Mouse (Mus musculus) limb, embryonic 13.5 days (tissue): Measurements from ENCODE around the gene Stk35. TPM values are rescaled to one million over a fixed set of nuclear protein-coding genes. Genes with fewer than 3 reads are reported as not detected.
"Not testable (repeated sequence)": the region's sequence is repeated elsewhere in the genome, so short reads cannot be mapped to it uniquely, and the experiment has no call there.

Source experiments
- ATAC-seq: fragments of 200-750 bp; cut with Nextera tagmentation; 2 replicates; pipeline ENCODE4 v1.8.0; 2017; ENCODE audit warnings: low read depth, moderate number of reproducible peaks, moderate TSS enrichment; ENCODE audit not compliant: low FRiP score
- H3K27ac ChIP-seq: fragments of 300-500 bp; sonication (generic); 2 replicates; pipeline ENCODE4 v1.5.1; 2015; ENCODE audit warnings: inconsistent platforms, mild to moderate bottlenecking, moderate library complexity
- H3K27me3 ChIP-seq: fragments of 300-500 bp; sonication (generic); 2 replicates; pipeline ENCODE4 v1.6.1; 2015; ENCODE audit warnings: mild to moderate bottlenecking, inconsistent platforms
- H3K36me3 ChIP-seq: fragments of 300-500 bp; sonication (generic); 2 replicates; pipeline ENCODE4 v1.6.1; 2015; ENCODE audit warnings: inconsistent platforms, mild to moderate bottlenecking, moderate library complexity
- H3K4me1 ChIP-seq: fragments of 300-500 bp; sonication (generic); 2 replicates; pipeline ENCODE4 v1.6.1; 2015; ENCODE audit warnings: inconsistent platforms
- H3K4me2 ChIP-seq: fragments of 300-500 bp; sonication (generic); replicated peaks from 2 replicates; pipeline ENCODE4 v1.6.1; 2015; ENCODE audit warnings: inconsistent platforms, mild to moderate bottlenecking, moderate library complexity
- H3K4me3 ChIP-seq: fragments of 300-500 bp; sonication (generic); 2 replicates; pipeline ENCODE4 v1.5.1; 2015; ENCODE audit warnings: moderate library complexity, mild to moderate bottlenecking, inconsistent platforms
- H3K9ac ChIP-seq: fragments of 300-500 bp; sonication (generic); 2 replicates; pipeline ENCODE4 v1.6.1; 2015; ENCODE audit warnings: mild to moderate bottlenecking, inconsistent platforms
- H3K9me3 ChIP-seq: fragments of 300-500 bp; sonication (generic); 2 replicates; pipeline ENCODE4 v1.6.1; 2016; ENCODE audit warnings: inconsistent platforms
- WGBS: fragments of 180-500 bp; shearing (Covaris S2); methylation state at CpG from one replicate; pipeline ENCODE4 v1.1.7; 2015; 5-methylcytosine and 5-hydroxymethylcytosine counted together
- polyA plus RNA-seq: library from polyadenylated mRNA; unstranded; fragments of >200 nt; fragmentation: Nextera tagmentation; extraction: Ambion mirVana; gene quantifications from 2 replicates; pipeline ENCODE4 v1.2.1, GENCODE M21; 2015

Stk35 gene
- polyA plus RNA-seq, 1 experiment from 2014 or later, result 10.3 TPM

- no peak for ATAC-seq
- 85% methylated on average over 1 of the region's 1 CpGs for WGBS
- Histone ChIP-seq H3K36me3 (no peaks in the 10 kb centered on the region), H3K4me1 (peaks cover 14% of the 10 kb centered on the region), H3K27ac (no peak overlapping the region), H3K27me3 (no peaks in the 10 kb centered on the region), H3K4me3 (no peak overlapping the region), H3K9ac (no peak overlapping the region), H3K4me2 (no peak overlapping the region), H3K9me3 (no peaks in the 10 kb centered on the region)
Measured at GRCm38 (mm10) chr2:129838321-129838720, 38.0 kb downstream of the Stk35 start.

DNA sequence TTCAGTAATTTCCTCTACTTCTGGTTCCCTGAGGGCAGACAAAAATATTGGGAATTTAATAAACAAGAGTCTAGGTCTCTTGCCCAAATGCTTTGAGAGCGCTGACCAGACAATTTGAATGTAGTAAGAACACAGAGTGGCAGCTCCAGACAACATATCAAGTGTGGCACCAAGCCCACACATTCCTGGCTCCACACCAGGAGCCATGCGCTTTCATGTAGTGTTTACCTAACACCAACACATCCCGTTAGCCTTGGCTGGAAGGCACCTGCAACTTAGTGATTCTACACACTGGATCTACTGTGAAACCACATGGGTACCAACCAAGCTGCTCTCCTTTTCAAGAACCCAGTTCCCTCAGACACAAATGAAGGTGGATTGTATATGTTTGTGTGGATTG, 45.5 kb downstream of the Stk35 start:
- Histone ChIP-seq H3K4me3 (no peak overlapping the region), H3K9me3 (no peaks in the 10 kb centered on the region)
- WGBS, result 74% methylated on average over 3 of the region's 3 CpGs

DNA sequence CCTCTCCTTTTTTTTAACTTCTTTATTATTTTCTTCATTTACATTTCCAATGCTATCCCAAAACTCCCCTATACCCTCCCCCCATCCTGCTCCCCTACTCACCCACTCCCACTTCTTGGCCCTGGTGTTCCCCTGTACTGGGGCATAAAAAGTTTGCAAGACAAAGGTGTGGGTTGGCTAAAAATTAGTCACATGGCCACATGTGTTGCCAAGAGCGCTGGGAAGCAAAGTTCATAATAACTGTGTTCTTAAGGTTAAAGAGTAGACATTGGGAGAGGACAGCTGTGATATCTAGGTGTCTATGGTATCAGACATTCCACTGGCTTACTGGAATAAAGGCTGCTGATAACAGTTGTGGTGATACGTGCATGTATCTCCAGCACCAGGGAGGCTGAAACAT, 46.2 kb downstream of the Stk35 start:
- 84% methylated on average over 2 of the region's 2 CpGs for WGBS
- Histone ChIP-seq H3K4me3 (no peak overlapping the region), H3K9ac (no peak overlapping the region), H3K36me3 (no peaks in the 10 kb centered on the region), H3K27ac (no peak overlapping the region), H3K4me1 (no peaks in the 10 kb centered on the region), H3K4me2 (no peak overlapping the region), H3K27me3 (no peaks in the 10 kb centered on the region), H3K9me3 (no peaks in the 10 kb centered on the region)
- ATAC-seq, result no peak

More for the DNA sequence above, 45.5 kb downstream of the Stk35 start:
- H3K36me3 ChIP-seq, result no peaks in the 10 kb centered on the region
- H3K27me3 ChIP-seq, result no peaks in the 10 kb centered on the region
- no peak overlapping the region for H3K9ac ChIP-seq
- H3K4me2 ChIP-seq, result no peak overlapping the region
- no peaks in the 10 kb centered on the region for H3K4me1 ChIP-seq
- no peak for ATAC-seq
- no peak overlapping the region for H3K27ac ChIP-seq

DNA sequence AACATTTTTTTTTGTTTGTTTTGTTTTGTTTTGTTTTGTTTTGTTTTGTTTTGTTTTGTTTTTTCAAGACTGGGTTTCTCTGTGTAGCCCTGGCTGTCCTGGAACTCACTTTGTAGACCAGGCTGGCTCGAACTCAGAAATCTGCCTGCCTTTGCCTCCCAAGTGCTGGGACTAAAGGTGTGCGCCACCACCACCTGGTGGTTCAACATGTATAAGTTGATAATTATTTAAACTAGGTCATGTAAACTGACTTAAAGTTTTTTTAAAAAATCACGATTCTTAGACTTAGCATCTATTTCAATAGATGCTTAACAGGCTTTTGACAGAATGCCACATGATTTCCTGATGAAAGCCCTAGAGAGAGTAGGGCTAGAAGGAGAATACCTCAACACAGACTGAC, 48.8 kb downstream of the Stk35 start:
- not testable (repeated sequence) for ATAC-seq, H3K36me3 ChIP-seq, H3K27ac ChIP-seq, H3K9ac ChIP-seq, H3K9me3 ChIP-seq, H3K4me1 ChIP-seq, H3K4me3 ChIP-seq, H3K27me3 ChIP-seq, H3K4me2 ChIP-seq
- 93% methylated on average over 3 of the region's 3 CpGs for WGBS

- no peak overlapping the region for H3K4me2 ChIP-seq
- ATAC-seq, result no peak
- no peaks in the 10 kb centered on the region for H3K27me3 ChIP-seq
- H3K4me1 ChIP-seq, result no peaks in the 10 kb centered on the region
- no peak overlapping the region for H3K9ac ChIP-seq
- H3K27ac ChIP-seq, result no peak overlapping the region
- H3K9me3 ChIP-seq, result no peaks in the 10 kb centered on the region
- no peaks in the 10 kb centered on the region for H3K36me3 ChIP-seq
- 76% methylated on average over 4 of the region's 4 CpGs for WGBS
- H3K4me3 ChIP-seq, result no peak overlapping the region
Measured at GRCm38 (mm10) chr2:129851512-129851911, 51.2 kb downstream of the Stk35 start.

GRCm38 (mm10) chr2:129863256-129863655, 62.9 kb downstream of the Stk35 start:
- no peak overlapping the region for H3K27ac ChIP-seq
- H3K27me3 ChIP-seq, result no peaks in the 10 kb centered on the region
- H3K36me3 ChIP-seq, result no peaks in the 10 kb centered on the region
- no peaks in the 10 kb centered on the region for H3K4me1 ChIP-seq
- no peak overlapping the region for H3K4me2 ChIP-seq
- no peak for ATAC-seq
- H3K9ac ChIP-seq, result no peak overlapping the region
- 86% methylated on average over 5 of the region's 5 CpGs for WGBS
- no peaks in the 10 kb centered on the region for H3K9me3 ChIP-seq
- H3K4me3 ChIP-seq, result no peak overlapping the region

- no peak overlapping the region for H3K9ac ChIP-seq
- ATAC-seq, result no peak
- H3K4me3 ChIP-seq, result no peak overlapping the region
- H3K36me3 ChIP-seq, result no peaks in the 10 kb centered on the region
- 80% methylated on average over 3 of the region's 3 CpGs for WGBS
- H3K27me3 ChIP-seq, result no peaks in the 10 kb centered on the region
- no peaks in the 10 kb centered on the region for H3K4me1 ChIP-seq
- no peak overlapping the region for H3K4me2 ChIP-seq
- H3K9me3 ChIP-seq, result no peaks in the 10 kb centered on the region
- H3K27ac ChIP-seq, result no peak overlapping the region
Measured at GRCm38 (mm10) chr2:129864958-129865357, 64.6 kb downstream of the Stk35 start.

DNA sequence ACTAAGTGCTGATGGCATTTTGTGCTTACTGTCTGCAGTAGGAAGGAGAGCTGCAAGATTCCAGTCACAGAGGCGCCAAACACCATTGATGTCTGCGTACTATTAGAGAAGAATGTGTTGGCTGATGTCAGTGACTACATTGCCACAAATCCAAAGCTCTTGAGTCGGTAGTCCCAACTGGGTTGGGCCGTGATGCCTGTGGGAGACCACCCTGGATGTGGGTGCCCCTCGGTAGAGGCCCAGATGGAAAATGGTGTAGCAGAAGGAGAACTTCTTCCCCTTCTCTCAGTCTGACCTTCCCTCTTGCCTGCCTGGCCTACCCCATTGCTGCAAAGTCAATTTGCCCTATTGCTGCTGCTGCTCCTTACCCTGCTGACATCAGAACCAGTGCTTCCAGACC, 68.8 kb downstream of the Stk35 start:
- WGBS, result 86% methylated on average over 5 of the region's 5 CpGs
- no peak for ATAC-seq
- H3K27ac ChIP-seq, result no peak overlapping the region
- H3K4me1 ChIP-seq, result no peaks in the 10 kb centered on the region
- no peaks in the 10 kb centered on the region for H3K9me3 ChIP-seq
- H3K4me3 ChIP-seq, result no peak overlapping the region
- H3K27me3 ChIP-seq, result no peaks in the 10 kb centered on the region
- H3K9ac ChIP-seq, result no peak overlapping the region
- H3K36me3 ChIP-seq, result no peaks in the 10 kb centered on the region
- no peak overlapping the region for H3K4me2 ChIP-seq

GRCm38 (mm10) chr2:129871246-129871645, 70.9 kb downstream of the Stk35 start:
- Histone ChIP-seq H3K9ac (no peak overlapping the region), H3K9me3 (no peaks in the 10 kb centered on the region), H3K27ac (no peak overlapping the region), H3K36me3 (no peaks in the 10 kb centered on the region), H3K27me3 (no peaks in the 10 kb centered on the region), H3K4me2 (no peak overlapping the region), H3K4me3 (no peak overlapping the region), H3K4me1 (no peaks in the 10 kb centered on the region)
- ATAC-seq, result no peak
- 91% methylated on average over 5 of the region's 5 CpGs for WGBS

- ATAC-seq, result no peak
- Histone ChIP-seq H3K4me1 (no peaks in the 10 kb centered on the region), H3K9ac (no peak overlapping the region), H3K4me2 (no peak overlapping the region), H3K27me3 (no peaks in the 10 kb centered on the region), H3K27ac (no peak overlapping the region), H3K9me3 (no peaks in the 10 kb centered on the region), H3K36me3 (no peaks in the 10 kb centered on the region), H3K4me3 (no peak overlapping the region)
- WGBS, result 81% methylated on average over 7 of the region's 7 CpGs
Measured at GRCm38 (mm10) chr2:129872071-129872470, 71.8 kb downstream of the Stk35 start.

DNA sequence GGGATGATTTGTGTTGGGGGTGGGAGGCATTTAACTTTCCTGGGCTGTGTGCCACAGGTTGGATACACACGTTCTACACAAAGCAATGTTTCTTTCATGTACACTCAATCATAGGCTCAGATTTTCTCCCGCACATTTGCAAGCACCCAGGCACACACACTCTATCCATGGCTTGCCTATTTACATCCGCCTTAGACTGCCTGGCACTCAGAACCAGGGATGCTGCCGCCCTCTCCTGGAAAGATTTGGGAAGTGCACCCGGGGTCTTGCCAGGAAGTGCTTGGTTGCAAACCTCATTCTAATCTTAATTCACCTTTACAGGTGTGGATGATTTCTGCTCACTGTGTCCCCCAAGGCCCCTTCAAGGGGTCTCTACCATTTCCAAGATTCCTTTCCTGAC, 73.2 kb downstream of the Stk35 start:
- H3K4me2 ChIP-seq, result no peak overlapping the region
- no peak for ATAC-seq
- H3K27ac ChIP-seq, result no peak overlapping the region
- no peaks in the 10 kb centered on the region for H3K9me3 ChIP-seq
- H3K36me3 ChIP-seq, result no peaks in the 10 kb centered on the region
- H3K4me1 ChIP-seq, result no peaks in the 10 kb centered on the region
- H3K4me3 ChIP-seq, result no peak overlapping the region
- 12% methylated on average over 5 of the region's 5 CpGs for WGBS
- no peak overlapping the region for H3K9ac ChIP-seq
- no peaks in the 10 kb centered on the region for H3K27me3 ChIP-seq

- Histone ChIP-seq H3K4me1 (no peaks in the 10 kb centered on the region), H3K27me3 (no peaks in the 10 kb centered on the region), H3K9ac (no peak overlapping the region), H3K27ac (no peak overlapping the region), H3K9me3 (no peaks in the 10 kb centered on the region), H3K36me3 (no peaks in the 10 kb centered on the region), H3K4me2 (no peak overlapping the region), H3K4me3 (no peak overlapping the region)
- ATAC-seq, result no peak
- WGBS, result 69% methylated on average over 9 of the region's 9 CpGs
Measured at GRCm38 (mm10) chr2:129874084-129874483, 73.8 kb downstream of the Stk35 start.

- no peak for ATAC-seq
- Histone ChIP-seq H3K9me3 (no peaks in the 10 kb centered on the region), H3K27me3 (no peaks in the 10 kb centered on the region), H3K4me3 (no peak overlapping the region), H3K9ac (no peak overlapping the region), H3K27ac (no peak overlapping the region), H3K4me1 (no peaks in the 10 kb centered on the region), H3K4me2 (no peak overlapping the region), H3K36me3 (no peaks in the 10 kb centered on the region)
- WGBS, result 71% methylated on average over 10 of the region's 10 CpGs
Measured at GRCm38 (mm10) chr2:129874509-129875095, 74.3 kb downstream of the Stk35 start.
